Mouse (Mus musculus): ENCODE measurements around the gene Timp1. TPM values are rescaled to one million over a fixed set of nuclear protein-coding genes. Genes with fewer than 3 reads are reported as not detected.
A peak's percentile ranks its signal among the peaks of the same experiment; 100 is the strongest.

Timp1 gene
- polyA plus RNA-seq, 1 experiment from 2014 or later = 26.5 TPM

DNA sequence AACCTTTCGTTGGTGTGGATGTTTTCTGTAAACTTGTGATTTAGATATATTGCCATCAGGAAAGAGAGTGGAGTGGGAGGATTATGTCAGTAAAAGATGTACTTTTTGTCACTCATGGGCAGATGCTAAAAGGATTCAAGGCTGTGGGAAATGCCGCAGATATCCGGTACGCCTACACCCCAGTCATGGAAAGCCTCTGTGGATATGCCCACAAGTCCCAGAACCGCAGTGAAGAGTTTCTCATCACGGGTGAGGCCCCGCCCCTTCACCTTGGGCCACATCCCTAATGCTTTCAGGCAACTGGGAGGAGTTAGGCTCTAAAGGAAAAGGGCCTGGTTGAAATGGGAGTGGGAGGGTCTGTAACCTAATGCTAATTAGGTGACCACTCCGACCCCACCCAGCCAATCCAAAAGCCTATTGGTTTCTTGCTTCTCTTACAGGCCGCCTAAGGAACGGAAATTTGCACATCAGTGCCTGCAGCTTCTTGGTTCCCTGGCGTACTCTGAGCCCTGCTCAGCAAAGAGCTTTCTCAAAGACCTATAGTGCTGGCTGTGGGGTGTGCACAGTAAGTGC lies 3.0 kb downstream of the Timp1 start:
- no peaks in the 10 kb centered on the region for H3K27me3 ChIP-seq (replicated peaks; ENCODE audit: insufficient read depth, low read length)
- TF ChIP-seq CTCF (IDR thresholded peaks at IDR 0.05) = no peak
- no peak for TF ChIP-seq EP300 (IDR thresholded peaks at IDR 0.05)
- no peak overlapping the region for H3K4me3 ChIP-seq (ENCODE audit: low read depth, low read length)
- DNase-seq (ENCODE audit: low spot score) = no peak
- no peak overlapping the region for H3K9ac ChIP-seq (replicated peaks; ENCODE audit: low read depth)
- no peaks in the 10 kb centered on the region for H3K36me3 ChIP-seq (ENCODE audit: insufficient read depth, low read length)
- no peak for ATAC-seq
- H3K4me1 ChIP-seq (ENCODE audit: insufficient read depth, low read depth, low read length) = no peaks in the 10 kb centered on the region
- H3K4me2 ChIP-seq (replicated peaks; ENCODE audit: low read depth, low read length) = no peak overlapping the region
- no peaks in the 10 kb centered on the region for H3K9me3 ChIP-seq (ENCODE audit: low read length)
- no peak overlapping the region for H3K27ac ChIP-seq (ENCODE audit: low read length)
- WGBS = 38% methylated on average over 11 of the region's 11 CpGs

DNA sequence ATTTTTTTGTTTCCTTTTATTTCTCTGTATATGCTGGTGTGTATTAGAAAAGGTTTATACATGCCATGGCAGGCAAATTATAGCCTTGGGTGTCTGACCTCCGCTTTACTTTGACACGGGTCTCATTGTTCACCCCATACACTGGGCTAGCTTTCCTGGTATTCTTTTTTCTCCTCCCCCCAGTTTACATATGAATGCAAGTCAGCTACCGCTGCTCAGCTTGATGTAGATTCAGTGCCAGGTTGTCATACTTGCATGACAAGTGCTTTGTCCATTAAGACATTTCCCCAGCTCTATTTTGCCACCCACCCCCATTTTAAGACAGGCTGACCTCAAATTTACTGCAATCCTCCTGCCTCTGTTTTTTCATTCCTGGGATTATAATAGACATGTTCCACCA lies 5.3 kb downstream of the Timp1 start:
- Histone ChIP-seq H3K36me3 (ENCODE audit: insufficient read depth, low read length) (no peaks in the 10 kb centered on the region), H3K4me1 (ENCODE audit: insufficient read depth, low read depth, low read length) (no peaks in the 10 kb centered on the region), H3K27me3 (replicated peaks; ENCODE audit: insufficient read depth, low read length) (no peaks in the 10 kb centered on the region), H3K9me3 (ENCODE audit: low read length) (no peaks in the 10 kb centered on the region), H3K27ac (ENCODE audit: low read length) (no peak overlapping the region), H3K4me3 (ENCODE audit: low read depth, low read length) (no peak overlapping the region), H3K9ac (replicated peaks; ENCODE audit: low read depth) (no peak overlapping the region), H3K4me2 (replicated peaks; ENCODE audit: low read depth, low read length) (no peak overlapping the region)
- no peak for DNase-seq (ENCODE audit: low spot score)
- no peak for ATAC-seq
- TF ChIP-seq EP300 (IDR thresholded peaks at IDR 0.05) (no peak), CTCF (IDR thresholded peaks at IDR 0.05) (no peak)
- 73% methylated on average over 3 of the region's 3 CpGs for WGBS

DNA sequence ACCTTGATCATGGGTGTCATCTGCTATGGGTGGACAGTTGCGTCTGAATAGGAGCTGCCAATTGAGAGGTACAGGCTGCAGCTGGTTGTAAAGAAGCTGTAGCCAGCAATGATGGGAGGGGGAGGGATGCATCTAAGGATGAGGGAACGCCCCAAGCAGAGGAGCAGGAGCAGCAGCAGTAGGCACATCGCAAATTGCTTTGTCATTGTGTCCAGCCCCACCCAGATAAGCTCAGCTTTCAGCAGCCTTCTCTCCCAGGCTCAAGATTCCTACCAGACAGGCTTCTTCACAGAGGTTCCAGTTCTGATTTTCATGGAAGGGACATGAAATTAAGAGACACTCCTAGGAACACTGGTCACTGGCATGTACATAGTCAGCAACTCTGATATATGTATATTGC lies 40.1 kb downstream of the Timp1 start:
- no peak overlapping the region for H3K9ac ChIP-seq (replicated peaks; ENCODE audit: low read depth)
- ATAC-seq = no peak
- H3K4me3 ChIP-seq (ENCODE audit: low read depth, low read length) = no peak overlapping the region
- TF ChIP-seq CTCF (IDR thresholded peaks at IDR 0.05) (no peak), EP300 (IDR thresholded peaks at IDR 0.05) (no peak)
- no peaks in the 10 kb centered on the region for H3K36me3 ChIP-seq (ENCODE audit: insufficient read depth, low read length)
- H3K4me2 ChIP-seq (replicated peaks; ENCODE audit: low read depth, low read length) = no peak overlapping the region
- H3K27ac ChIP-seq (ENCODE audit: low read length) = no peak overlapping the region
- H3K4me1 ChIP-seq (ENCODE audit: insufficient read depth, low read depth, low read length) = no peaks in the 10 kb centered on the region
- H3K27me3 ChIP-seq (replicated peaks; ENCODE audit: insufficient read depth, low read length) = no peaks in the 10 kb centered on the region
- no peak for DNase-seq (ENCODE audit: low spot score)
- WGBS = 30% methylated on average over 3 of the region's 3 CpGs
- no peaks in the 10 kb centered on the region for H3K9me3 ChIP-seq (ENCODE audit: low read length)

DNA sequence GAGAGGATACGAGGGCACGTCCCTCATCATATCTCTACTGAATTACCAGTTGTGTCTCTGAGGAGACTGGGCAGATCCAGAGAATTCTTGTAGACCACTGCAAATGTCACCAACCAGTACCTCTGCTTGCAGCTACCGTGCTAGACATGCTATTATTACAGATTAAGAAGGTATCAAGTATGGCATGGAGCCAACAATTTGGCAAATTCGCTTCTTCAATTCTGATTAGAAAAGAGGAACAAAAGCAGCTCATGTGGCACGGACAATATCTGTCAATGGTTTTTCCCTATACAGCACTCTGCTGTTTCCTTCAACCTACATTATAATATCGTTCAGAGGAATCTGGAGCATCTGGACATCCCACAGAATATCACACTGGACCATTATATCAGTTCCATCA lies 43.8 kb downstream of the Timp1 start:
- Histone ChIP-seq H3K4me3 (ENCODE audit: low read depth, low read length) (no peak overlapping the region), H3K4me1 (ENCODE audit: insufficient read depth, low read depth, low read length) (no peaks in the 10 kb centered on the region), H3K27me3 (replicated peaks; ENCODE audit: insufficient read depth, low read length) (no peaks in the 10 kb centered on the region), H3K27ac (ENCODE audit: low read length) (no peak overlapping the region), H3K4me2 (replicated peaks; ENCODE audit: low read depth, low read length) (no peak overlapping the region), H3K9ac (replicated peaks; ENCODE audit: low read depth) (no peak overlapping the region), H3K9me3 (ENCODE audit: low read length) (no peaks in the 10 kb centered on the region), H3K36me3 (ENCODE audit: insufficient read depth, low read length) (no peaks in the 10 kb centered on the region)
- ATAC-seq = no peak
- WGBS = 73% methylated on average over 6 of the region's 6 CpGs
- DNase-seq (ENCODE audit: low spot score) = no peak
- TF ChIP-seq EP300 (IDR thresholded peaks at IDR 0.05) (no peak), CTCF (IDR thresholded peaks at IDR 0.05) (no peak)

DNA sequence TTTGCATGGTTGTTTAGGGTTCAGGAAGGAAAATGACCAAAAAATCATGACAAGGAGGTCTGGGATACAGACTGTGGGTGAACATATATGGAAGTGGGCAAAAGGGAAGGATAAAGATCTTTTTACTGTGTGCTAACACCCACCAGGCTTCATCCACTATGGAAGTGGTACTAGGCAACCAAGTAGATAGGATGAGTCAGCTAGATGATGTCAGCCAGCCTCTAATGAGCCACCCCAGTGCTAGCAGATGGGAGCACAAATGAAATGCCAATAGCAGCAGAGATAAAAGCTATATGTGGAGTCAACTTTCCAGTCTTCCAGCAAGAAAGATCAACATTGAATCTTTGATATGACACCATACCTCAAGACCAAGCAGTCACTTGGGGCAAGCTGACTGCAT lies 45.1 kb downstream of the Timp1 start:
- Histone ChIP-seq H3K27me3 (replicated peaks; ENCODE audit: insufficient read depth, low read length) (no peaks in the 10 kb centered on the region; the same call in 1 of the 2 replicates), H3K27ac (ENCODE audit: low read length) (no peak overlapping the region), H3K36me3 (ENCODE audit: insufficient read depth, low read length) (no peaks in the 10 kb centered on the region), H3K4me1 (ENCODE audit: insufficient read depth, low read depth, low read length) (no peaks in the 10 kb centered on the region), H3K4me3 (ENCODE audit: low read depth, low read length) (no peak overlapping the region), H3K4me2 (replicated peaks; ENCODE audit: low read depth, low read length) (no peak overlapping the region), H3K9me3 (ENCODE audit: low read length) (no peaks in the 10 kb centered on the region), H3K9ac (replicated peaks; ENCODE audit: low read depth) (no peak overlapping the region)
- DNase-seq (ENCODE audit: low spot score) (no peak), ATAC-seq (no peak)
- TF ChIP-seq EP300 (IDR thresholded peaks at IDR 0.05) = no peak
- TF ChIP-seq CTCF (IDR thresholded peaks at IDR 0.05) = no peak

DNA sequence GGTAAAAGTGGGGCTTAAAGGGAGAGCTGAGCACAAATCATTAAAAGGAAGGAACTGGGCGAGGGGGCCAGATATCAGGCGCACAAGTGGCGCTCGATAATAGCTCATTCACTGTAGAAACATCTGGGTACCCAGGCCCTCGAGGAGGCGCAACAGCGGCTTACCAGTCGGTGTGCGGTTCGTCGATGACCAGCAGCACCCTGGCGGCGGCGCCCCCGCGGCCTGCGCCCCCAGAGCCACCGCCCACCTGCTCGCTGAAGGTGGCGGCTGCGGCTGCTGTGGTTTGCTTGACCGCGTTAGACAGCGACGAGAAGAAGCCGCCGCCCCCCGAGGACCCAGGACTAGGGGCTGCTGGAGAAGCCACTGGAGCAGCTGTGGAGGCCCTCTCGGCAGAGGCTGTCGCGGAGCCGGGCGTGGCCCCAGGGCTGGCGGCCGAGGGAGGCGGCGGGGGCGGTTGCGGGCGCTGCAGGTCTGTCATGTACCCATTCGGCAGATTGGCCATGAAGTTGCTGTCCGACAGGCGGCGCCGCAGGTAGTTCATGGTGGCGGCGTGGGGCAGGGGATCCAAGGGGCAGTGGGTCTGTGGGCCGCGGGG lies 50.4 kb downstream of the Timp1 start:
- peak overlapping the region; percentile 34 for H3K4me3 ChIP-seq (ENCODE audit: low read depth, low read length)
- DNase-seq (ENCODE audit: low spot score) (no peak), ATAC-seq (peak; percentile 40)
- no peak overlapping the region for H3K27ac ChIP-seq (ENCODE audit: low read length)
- no peaks in the 10 kb centered on the region; the same call in 1 of the 2 replicates for H3K27me3 ChIP-seq (replicated peaks; ENCODE audit: insufficient read depth, low read length)
- TF ChIP-seq CTCF (IDR thresholded peaks at IDR 0.05) (peak; percentile 33), EP300 (IDR thresholded peaks at IDR 0.05) (no peak)
- H3K9me3 ChIP-seq (ENCODE audit: low read length) = no peaks in the 10 kb centered on the region
- no peaks in the 10 kb centered on the region for H3K4me1 ChIP-seq (ENCODE audit: insufficient read depth, low read depth, low read length)
- H3K36me3 ChIP-seq (ENCODE audit: insufficient read depth, low read length) = no peaks in the 10 kb centered on the region
- WGBS = 5% methylated on average over 36 of the region's 49 CpGs
- H3K9ac ChIP-seq (replicated peaks; ENCODE audit: low read depth) = no peak overlapping the region
- H3K4me2 ChIP-seq (replicated peaks; ENCODE audit: low read depth, low read length) = peak overlapping the region; percentile 67

All from lung, postnatal 0 days (tissue).